8 mouse cellular contexts compared by ENCODE assay signal in genomic region chr7:19295503-19296185, GRCm38 (mm10). TPM values are rescaled to one million over a fixed set of nuclear protein-coding genes. Genes with fewer than 3 reads are reported as not detected.
DNase-seq lines count a peak whose midpoint lies in the region; ATAC-seq lines count a peak whose summit lies in the region.

No protein-coding gene starts in this region.

- H3K9me3 ChIP-seq in intestine, embryonic 16.5 days (ENCODE audit: control insufficient read depth, low read length) = no peaks in the 10 kb centered on the region

- peak overlapping the region; percentile 68 for H3K9ac ChIP-seq in intestine, embryonic 16.5 days (ENCODE audit: low read depth, low read length)

- H3K4me1 ChIP-seq in intestine, embryonic 16.5 days (ENCODE audit: control insufficient read depth, insufficient read depth, low read length) = peaks cover 13% of the 10 kb centered on the region

- 11% methylated on average over 21 of the region's 22 CpGs for WGBS in intestine, embryonic 16.5 days

- intact Hi-C loops in left cerebral cortex, postnatal 25 days (cut with DNase I) = loop anchor here (2.0 kb wide), 1 partner anchor 57 kb away; no protein-coding TSS in a partner anchor

- peak overlapping the region; percentile 71 for H3K4me2 ChIP-seq in intestine, embryonic 16.5 days (ENCODE audit: low read depth, low read length)

- H3K36me3 ChIP-seq in intestine, embryonic 16.5 days (ENCODE audit: control insufficient read depth, insufficient read depth, low read length) = no peaks in the 10 kb centered on the region

- H3K27me3 ChIP-seq in intestine, embryonic 16.5 days (replicated peaks; ENCODE audit: control insufficient read depth, insufficient read depth, low read length) = no peaks in the 10 kb centered on the region

- peak; percentile 75 for ATAC-seq in intestine, embryonic 16.5 days

- H3K27ac ChIP-seq in intestine, embryonic 16.5 days (ENCODE audit: low read length) = no peak overlapping the region

- peak; percentile 92 for DNase-seq in adrenal gland, adult 8-10 months
- peak; percentile 94 for DNase-seq in embryo, embryonic 9.5 days (ENCODE audit: extremely low spot score)
- DNase-seq in gastrocnemius, postnatal 4 days (ENCODE audit: low spot score in 2 of 2) = peak; percentile 92 to 97
- peak; percentile 94 to 97 for DNase-seq in left cerebral cortex, postnatal 25 days (ENCODE audit: low spot score in 2 of 2)
- peak; percentile 93 for DNase-seq in mesoderm, embryonic 11.5 days (ENCODE audit: low read depth, low spot score)
- DNase-seq in right cerebral cortex, postnatal 4 days = peak; percentile 99
- peak; percentile 85 for DNase-seq in yolk sac, embryonic 10.5 days (ENCODE audit: low spot score)

- peak overlapping the region; percentile 46 for H3K4me3 ChIP-seq in intestine, embryonic 16.5 days (ENCODE audit: low read length)

RNA-seq across cellular contexts. Expression of gene Rtn2, which starts 13.2 kb away (rescaled TPM):
- total RNA-seq in adrenal gland, adult 8-10 months (2022) = 10 to 100 TPM in 1 of 4 experiments, 1 to 10 TPM in 3; 3.8 to 15.0 (median 6.8) TPM
- 100 to 1,000 TPM; 473 to 501 TPM for total RNA-seq in gastrocnemius, postnatal 4 days (2021)
- polyA plus RNA-seq in intestine, embryonic 16.5 days (2015; fragmentation: Nextera tagmentation; extraction: Ambion mirVana) = 10.3 and 11.8 TPM in 2 replicates
- 100 to 1,000 TPM; 112 TPM for total RNA-seq in left cerebral cortex, postnatal 25 days (2021)

RNA-seq across cellular contexts. Expression of gene Fosb, which starts 14.2 kb away (rescaled TPM):
- total RNA-seq in adrenal gland, adult 8-10 months (2022) = 1 to 10 TPM; 1.6 to 9.4 (median 5.6) TPM
- total RNA-seq in gastrocnemius, postnatal 4 days (2021) = 1 to 10 TPM; 2.5 to 3.8 TPM
- 0.10 and 0.21 TPM in 2 replicates for polyA plus RNA-seq in intestine, embryonic 16.5 days (2015; fragmentation: Nextera tagmentation; extraction: Ambion mirVana)
- total RNA-seq in left cerebral cortex, postnatal 25 days (2021) = 10 to 100 TPM; 21.0 to 26.0 TPM

RNA-seq across cellular contexts. Expression of gene Ppm1n, which starts 15.8 kb away (rescaled TPM):
- not detected for total RNA-seq in adrenal gland, adult 8-10 months (2022)
- total RNA-seq in gastrocnemius, postnatal 4 days (2021) = not detected
- polyA plus RNA-seq in intestine, embryonic 16.5 days (2015; fragmentation: Nextera tagmentation; extraction: Ambion mirVana) = 0.29 and 0.32 TPM in 2 replicates
- total RNA-seq in left cerebral cortex, postnatal 25 days (2021) = under 1 TPM in 1 of 2 experiments, not detected in 1; 0.55 TPM

RNA-seq across cellular contexts. Expression of gene Vasp, which starts 24.0 kb away (rescaled TPM):
- 10 to 100 TPM; 44.8 to 70.6 (median 59.1) TPM for total RNA-seq in adrenal gland, adult 8-10 months (2022)
- total RNA-seq in gastrocnemius, postnatal 4 days (2021) = 10 to 100 TPM; 65.3 to 71.9 TPM
- 106 and 120 TPM in 2 replicates for polyA plus RNA-seq in intestine, embryonic 16.5 days (2015; fragmentation: Nextera tagmentation; extraction: Ambion mirVana)
- total RNA-seq in left cerebral cortex, postnatal 25 days (2021) = 10 to 100 TPM; 13.1 to 14.3 TPM

RNA-seq across cellular contexts. Expression of gene Ercc1, which starts 48.9 kb away (rescaled TPM):
- total RNA-seq in adrenal gland, adult 8-10 months (2022) = 10 to 100 TPM; 32.4 to 56.3 (median 41.6) TPM
- total RNA-seq in gastrocnemius, postnatal 4 days (2021) = 10 to 100 TPM; 33.1 to 34.5 TPM
- 45.8 and 51.3 TPM in 2 replicates for polyA plus RNA-seq in intestine, embryonic 16.5 days (2015; fragmentation: Nextera tagmentation; extraction: Ambion mirVana)
- total RNA-seq in left cerebral cortex, postnatal 25 days (2021) = 10 to 100 TPM; 34.1 to 40.5 TPM

Comparison
In these comparisons a context has a peak if more than half of its experiments do, and no peak if none do; other contexts are left out.
1. RNA of gene Rtn2, which starts 13.2 kb away (total RNA-seq): 473 to 501 TPM in gastrocnemius, postnatal 4 days and 112 TPM in left cerebral cortex, postnatal 25 days; 3.8 to 15.0 TPM in adrenal gland, adult 8-10 months; every median in the first group is over 4 times any median in the second.
2. Peak in every context shown above with its lines, with median percentiles within 50 percentile points of each other: DNase-seq.